Mouse (Mus musculus) T-helper 1 cell (primary cell): Measurements from ENCODE around the gene Polr1d.

Source experiments
- in situ Hi-C: fragments of 300-600 bp; cut with MboI, MseI; formaldehyde crosslinking; loops from one replicate; pipeline ENCODE4 v1.15.1; 2025; ENCODE audit warnings: high pct_unique_total_duplicates

The Polr1d gene

DNA sequence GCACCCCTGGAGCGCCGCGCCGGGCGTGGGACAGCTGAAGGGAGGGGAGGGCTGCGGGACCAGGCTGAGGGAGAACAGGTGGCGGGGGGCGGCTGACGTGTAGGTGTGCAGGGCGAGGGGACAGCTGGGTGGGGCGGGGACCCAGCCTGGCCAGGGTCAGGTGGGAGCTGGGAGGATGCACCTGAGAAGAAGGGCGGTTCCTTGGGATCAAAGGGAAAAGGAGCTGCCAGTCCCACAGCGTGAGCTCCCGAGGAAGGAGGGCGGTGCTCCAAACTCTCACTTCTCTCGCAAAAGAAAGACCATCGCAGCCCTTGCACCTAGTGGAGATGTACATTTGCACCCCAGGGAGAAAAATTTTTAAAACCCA, at the start of gene Polr1d:
Gene Polr1d, plus strand, starts transcription at position 252 of the 367 bp plus-strand sequence.
- in situ Hi-C loops, result loop anchor here (10.0 to 25.0 kb wide), 2 partner anchors 122 to 839 kb away; partner anchors contain the start of gene Cdk8

- in situ Hi-C loops, result no loop called here
Observed at GRCm38 (mm10) chr5:147031281-147031680, 45.6 kb upstream of the Polr1d start.

- in situ Hi-C loops, result no loop called here
Observed at GRCm38 (mm10) chr5:147033155-147033554, 43.7 kb upstream of the Polr1d start.

DNA sequence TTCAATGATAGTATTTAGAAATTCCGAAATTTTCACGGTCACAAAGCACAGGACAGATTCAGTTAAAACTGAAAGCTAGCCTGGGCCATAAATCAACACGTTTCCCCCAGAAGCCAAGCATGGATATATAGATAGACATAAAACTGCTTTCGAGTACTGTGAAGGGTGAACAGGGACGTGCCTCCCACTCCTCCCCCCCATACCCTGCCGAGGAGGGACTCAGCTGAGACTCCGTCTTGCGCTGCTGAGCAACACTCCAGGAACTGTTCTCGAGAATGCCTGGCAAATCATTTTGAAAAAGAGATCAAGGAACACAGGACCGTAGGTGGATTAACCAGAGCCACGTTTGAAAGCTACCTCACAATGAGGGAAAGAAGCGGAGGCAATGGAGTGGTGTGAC, 42.6 kb upstream of the Polr1d start:
- in situ Hi-C loops, result no loop called here

GRCm38 (mm10) chr5:147035301-147035700, 41.5 kb upstream of the Polr1d start:
- in situ Hi-C loops, result no loop called here

DNA sequence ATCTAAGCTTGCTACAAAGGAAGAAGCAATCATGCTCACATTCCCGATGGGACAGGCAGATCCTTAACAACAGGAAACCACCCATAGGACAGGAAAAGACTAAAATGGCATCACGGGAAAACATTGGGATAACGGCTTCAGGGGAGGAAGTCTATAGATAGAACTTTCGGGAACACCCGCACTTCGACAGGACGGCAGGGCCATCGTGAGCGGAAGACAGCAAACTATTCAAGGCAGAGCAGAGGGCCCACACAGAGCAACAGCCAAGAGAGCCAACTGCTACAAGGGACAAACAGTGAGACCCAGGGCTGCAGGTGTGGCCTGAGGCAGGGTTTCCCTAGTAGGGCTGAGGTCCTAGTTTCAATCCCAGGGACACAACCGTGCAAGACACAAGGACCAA, 40.8 kb upstream of the Polr1d start:
- in situ Hi-C loops, result no loop called here

- in situ Hi-C loops, result no loop called here
Observed at GRCm38 (mm10) chr5:147036661-147037060, 40.2 kb upstream of the Polr1d start.

- in situ Hi-C loops, result no loop called here
Observed at GRCm38 (mm10) chr5:147037601-147038000, 39.2 kb upstream of the Polr1d start.

DNA sequence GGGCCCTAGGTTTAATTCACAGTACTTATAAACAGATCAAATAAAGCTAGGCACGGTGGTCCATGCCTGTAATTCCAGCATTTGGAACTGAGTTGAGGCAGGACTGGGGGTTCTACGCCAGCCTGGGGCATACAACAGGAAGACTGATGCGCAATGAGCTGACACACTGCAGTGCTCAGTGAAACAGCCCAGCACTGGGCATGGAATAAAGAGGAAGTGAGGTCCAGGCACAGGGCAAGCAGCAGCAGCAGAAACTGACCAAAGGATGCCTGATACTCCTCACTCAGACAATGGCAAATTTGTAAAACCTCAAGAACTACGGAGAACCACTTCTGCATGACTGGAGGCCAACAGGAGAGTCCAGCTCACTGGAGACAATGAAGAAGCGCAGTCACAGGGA, 37.5 kb upstream of the Polr1d start:
- in situ Hi-C loops, result no loop called here

DNA sequence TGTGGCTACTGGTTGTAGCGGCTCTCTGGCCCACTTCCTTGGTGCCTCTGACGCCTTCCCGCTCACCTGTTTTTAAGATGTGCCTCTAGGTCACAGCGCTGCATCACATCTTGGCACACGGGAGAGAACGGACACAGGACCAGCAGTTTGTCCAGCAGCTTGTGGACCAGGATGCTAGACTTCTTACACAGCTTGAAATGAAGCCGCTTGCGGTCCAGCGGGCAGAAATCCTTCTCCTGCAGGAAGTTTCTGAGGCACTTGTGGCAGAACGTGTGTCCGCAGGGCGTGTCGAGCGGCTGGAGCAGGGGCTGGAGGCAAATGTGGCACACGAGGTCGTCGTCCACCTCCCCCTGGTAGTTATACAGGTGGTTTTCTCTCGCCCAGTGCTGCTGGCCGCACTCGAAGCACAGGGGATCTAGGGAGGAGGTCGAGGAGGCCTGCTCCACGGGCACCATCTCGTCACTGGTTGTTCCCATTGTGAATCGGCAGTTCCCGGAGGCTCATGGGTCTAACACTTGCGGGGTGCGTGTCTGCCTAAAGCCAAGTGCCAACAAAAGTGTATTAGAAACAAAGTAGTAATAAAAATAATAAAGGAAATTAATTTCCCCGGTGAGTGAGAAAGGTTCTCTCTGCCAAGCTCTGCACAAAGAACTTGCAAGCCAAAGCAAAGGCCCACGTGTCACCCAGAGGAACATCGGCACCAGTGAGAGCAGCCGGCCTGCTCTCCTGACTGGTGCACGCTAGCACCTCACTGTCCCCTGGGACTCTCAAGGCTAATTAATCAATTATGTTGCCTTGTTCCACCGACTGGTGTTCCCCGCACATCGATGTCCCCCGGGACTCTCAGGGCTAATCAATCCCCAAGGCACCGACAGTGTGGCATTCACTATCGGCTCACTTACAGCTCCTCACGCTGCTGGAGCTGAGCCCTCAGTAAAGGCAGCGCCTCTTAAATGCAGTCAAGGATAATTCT, 34.6 kb upstream of the Polr1d start:
- in situ Hi-C loops, result no loop called here

GRCm38 (mm10) chr5:147043240-147043844, 33.5 kb upstream of the Polr1d start:
- in situ Hi-C loops, result no loop called here

DNA sequence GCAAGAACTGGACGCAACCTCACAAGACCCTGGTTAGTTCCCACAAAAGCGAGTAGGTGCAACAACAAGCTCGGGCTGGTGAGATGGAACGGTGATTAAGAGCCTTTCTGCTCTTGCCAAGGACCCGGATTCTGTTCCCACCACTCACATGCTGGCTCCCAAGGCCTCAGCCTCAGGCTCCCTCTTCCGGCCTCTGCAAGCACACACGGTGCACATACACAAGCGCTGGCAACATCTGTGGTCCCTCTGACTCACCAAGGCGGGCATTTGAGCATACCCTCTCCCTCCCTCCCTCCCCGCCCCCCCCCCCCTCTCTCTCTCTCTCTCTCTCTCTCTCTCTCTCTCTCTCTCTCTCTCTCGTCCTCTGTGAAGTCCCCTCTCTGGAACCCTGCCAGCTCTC, 31.5 kb upstream of the Polr1d start:
- in situ Hi-C loops, result no loop called here

DNA sequence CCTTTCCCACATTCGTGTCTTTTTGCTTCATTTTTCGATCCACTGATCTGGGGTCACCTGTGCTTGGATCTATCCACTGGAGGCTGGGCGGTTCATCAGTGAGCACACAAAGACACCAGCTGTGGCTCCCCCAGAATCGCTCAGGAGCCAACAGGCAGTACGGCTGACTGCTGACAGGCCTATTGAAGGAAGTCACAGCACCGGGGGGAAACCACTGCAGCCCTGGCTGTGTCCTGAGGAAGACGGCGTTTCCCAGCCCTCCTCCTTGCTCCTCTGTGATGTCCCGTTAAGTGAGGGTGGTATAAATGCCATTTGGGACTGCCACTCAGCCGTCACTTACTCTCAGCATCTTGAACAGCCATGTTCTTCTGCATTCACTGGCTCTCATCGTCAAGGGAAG, 30.9 kb upstream of the Polr1d start:
- in situ Hi-C loops, result no loop called here

GRCm38 (mm10) chr5:147049544-147050209, 27.2 kb upstream of the Polr1d start:
- in situ Hi-C loops, result loop anchor here (25.0 kb wide), 1 partner anchor 813 kb away; the partner anchor contains the start of gene Pomp

DNA sequence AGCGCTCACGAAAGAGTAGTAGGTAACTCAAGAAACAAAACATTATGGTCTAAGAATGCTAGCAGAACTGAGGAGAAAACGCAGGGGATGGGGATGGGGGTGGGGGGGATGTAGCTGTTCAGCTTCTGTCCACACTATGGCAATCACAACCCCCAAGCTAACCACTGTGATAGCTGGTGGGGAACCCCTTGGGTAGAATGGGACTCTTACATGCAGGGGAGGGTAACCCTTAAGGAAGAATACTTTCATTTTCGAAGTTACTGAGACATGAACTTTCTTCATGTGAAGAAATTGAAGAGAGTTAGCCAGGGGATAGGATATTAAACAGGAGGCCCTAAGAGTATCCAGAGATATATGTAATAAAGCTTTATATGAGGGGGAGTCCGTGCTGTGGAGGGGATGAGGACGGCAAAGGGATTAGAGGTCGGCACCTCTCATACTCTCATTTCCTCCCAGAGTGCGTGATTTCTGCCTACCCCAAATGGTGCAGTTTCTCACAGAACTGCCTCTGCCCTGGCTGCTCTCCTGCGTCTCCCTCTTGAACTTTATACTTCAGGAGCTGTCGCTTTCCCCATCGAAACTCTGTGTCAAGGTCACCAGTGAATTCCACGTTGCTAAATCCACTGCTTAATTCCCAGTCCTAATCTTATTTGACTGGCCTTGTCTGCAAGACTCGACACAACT, 25.9 kb upstream of the Polr1d start:
- in situ Hi-C loops, result loop anchor here (25.0 kb wide), 1 partner anchor 811 kb away; the partner anchor contains the start of gene Pomp

DNA sequence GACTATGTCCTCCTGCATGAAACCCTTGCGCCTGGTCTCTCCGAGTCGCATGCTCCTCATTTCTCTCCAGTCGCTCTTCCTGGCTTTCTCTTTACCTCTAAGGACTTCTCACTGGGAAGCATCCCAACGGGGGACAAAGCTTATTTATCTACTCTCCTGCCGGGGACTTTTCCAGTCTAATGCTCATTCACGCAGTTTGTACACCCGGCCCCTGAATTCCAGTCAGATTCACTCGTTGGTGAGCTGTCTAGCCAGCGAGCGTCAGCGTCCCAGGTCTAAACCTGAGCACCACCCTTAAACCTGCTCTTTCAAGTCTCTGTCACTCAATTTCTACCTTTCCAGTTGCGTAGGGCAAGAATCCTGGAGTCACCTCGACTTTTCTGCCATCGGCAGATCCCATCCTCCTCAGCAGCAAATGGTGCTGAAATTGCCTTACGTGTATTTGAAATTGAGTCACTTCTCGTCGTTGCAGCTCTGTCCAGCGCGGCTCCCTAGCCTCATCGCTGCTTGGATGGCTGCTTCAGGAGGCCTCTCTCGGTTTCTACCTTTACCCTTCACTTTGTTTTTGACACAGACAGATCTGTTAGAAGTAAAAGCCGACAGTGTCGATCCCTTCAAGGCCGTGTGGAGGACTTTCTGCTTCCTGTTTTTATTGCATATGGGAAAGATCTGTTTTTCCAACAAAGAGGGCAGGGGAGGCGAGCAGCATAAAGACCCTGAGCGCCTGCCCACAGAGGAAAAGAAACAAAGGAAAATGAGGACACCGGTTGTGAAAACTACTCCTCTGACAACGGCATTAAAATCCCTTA, 25.1 kb upstream of the Polr1d start:
- in situ Hi-C loops, result loop anchor here (25.0 kb wide), 1 partner anchor 811 kb away; the partner anchor contains the start of gene Pomp

DNA sequence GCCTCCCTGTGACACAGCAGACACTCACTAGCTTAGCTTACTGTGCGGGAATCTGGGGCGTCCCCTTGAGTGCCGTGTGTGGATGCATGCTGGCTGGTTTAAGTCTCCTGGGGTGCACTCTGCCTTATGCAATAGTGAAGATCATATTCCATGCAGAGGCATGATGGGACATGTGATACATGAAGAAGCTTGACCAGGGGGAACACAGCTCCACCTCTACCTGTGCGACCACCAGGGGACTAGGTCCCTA, 24.6 kb upstream of the Polr1d start:
- in situ Hi-C loops, result loop anchor here (25.0 kb wide), 1 partner anchor 810 kb away; the partner anchor contains the start of gene Pomp

- in situ Hi-C loops, result loop anchor here (25.0 kb wide), 1 partner anchor 809 kb away; the partner anchor contains the start of gene Pomp
Observed at GRCm38 (mm10) chr5:147053071-147053470, 23.8 kb upstream of the Polr1d start.

DNA sequence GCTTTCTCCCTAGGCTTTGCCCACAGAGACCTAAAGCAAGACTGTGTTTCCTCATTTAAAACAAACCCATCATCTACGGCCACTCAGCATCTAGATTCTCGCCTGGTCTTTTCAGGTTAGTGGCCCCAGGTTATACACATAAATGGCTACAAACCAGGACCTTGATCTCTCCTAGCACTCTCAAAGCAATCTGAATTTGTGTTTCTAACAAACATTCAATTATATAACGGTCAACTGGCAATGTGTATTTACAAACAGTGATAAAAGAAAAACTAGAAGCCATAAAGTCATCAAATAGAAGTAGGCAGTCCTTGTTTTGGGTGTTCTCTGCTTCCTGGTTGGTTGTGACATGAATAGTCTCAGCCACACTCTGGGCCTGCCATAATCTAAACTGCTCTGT, 23.4 kb upstream of the Polr1d start:
- in situ Hi-C loops, result loop anchor here (25.0 kb wide), 1 partner anchor 809 kb away; the partner anchor contains the start of gene Pomp

GRCm38 (mm10) chr5:147054328-147054727, 22.5 kb upstream of the Polr1d start:
- in situ Hi-C loops, result loop anchor here (25.0 kb wide), 1 partner anchor 808 kb away; the partner anchor contains the start of gene Pomp
